Mouse (Mus musculus) neural tube, embryonic 12.5 days (tissue): Measurements from ENCODE around the gene Tgfbr3l. TPM values are rescaled to one million over a fixed set of nuclear protein-coding genes. Genes with fewer than 3 reads are reported as not detected.

Experiments
- ATAC-seq: fragments of 200-750 bp; cut with Nextera tagmentation; 2 replicates; pipeline ENCODE4 v1.8.0; 2017; ENCODE audit warnings: low read depth, mild to moderate bottlenecking, moderate TSS enrichment, moderate library complexity; ENCODE audit not compliant: low FRiP score
- H3K27ac ChIP-seq: fragments of 300-500 bp; sonication (generic); 2 replicates; pipeline ENCODE4 v1.5.1; 2016
- H3K27me3 ChIP-seq: fragments of 300-500 bp; sonication (generic); replicated peaks from 2 replicates; pipeline ENCODE4 v1.6.1; 2016; ENCODE audit warnings: mild to moderate bottlenecking
- H3K36me3 ChIP-seq: fragments of 300-500 bp; sonication (generic); 2 replicates; pipeline ENCODE4 v1.6.1; 2016; ENCODE audit warnings: mild to moderate bottlenecking
- H3K4me1 ChIP-seq: fragments of 300-500 bp; sonication (generic); 2 replicates; pipeline ENCODE4 v1.6.1; 2016
- H3K4me2 ChIP-seq: fragments of 300-500 bp; sonication (generic); replicated peaks from 2 replicates; pipeline ENCODE4 v1.6.1; 2016; ENCODE audit warnings: mild to moderate bottlenecking
- H3K4me3 ChIP-seq: fragments of 300-500 bp; sonication (generic); 2 replicates; pipeline ENCODE4 v1.5.1; 2016
- H3K9ac ChIP-seq: fragments of 300-500 bp; sonication (generic); 2 replicates; pipeline ENCODE4 v1.6.1; 2016; ENCODE audit warnings: mild to moderate bottlenecking
- H3K9me3 ChIP-seq: fragments of 300-500 bp; sonication (generic); 2 replicates; pipeline ENCODE4 v1.6.1; 2016; ENCODE audit warnings: mild to moderate bottlenecking
- WGBS: fragments of 180-500 bp; shearing (Covaris S2); methylation state at CpG from one replicate; pipeline ENCODE4 v1.1.7; 2016; 5-methylcytosine and 5-hydroxymethylcytosine counted together
- polyA plus RNA-seq: library from polyadenylated mRNA; unstranded; fragments of >200 nt; fragmentation: Nextera tagmentation; extraction: Ambion mirVana; gene quantifications from 2 replicates; pipeline ENCODE4 v1.2.1, GENCODE M21; 2016

The Tgfbr3l gene
- polyA plus RNA-seq, 1 experiment from 2014 or later: 8.1 TPM

DNA sequence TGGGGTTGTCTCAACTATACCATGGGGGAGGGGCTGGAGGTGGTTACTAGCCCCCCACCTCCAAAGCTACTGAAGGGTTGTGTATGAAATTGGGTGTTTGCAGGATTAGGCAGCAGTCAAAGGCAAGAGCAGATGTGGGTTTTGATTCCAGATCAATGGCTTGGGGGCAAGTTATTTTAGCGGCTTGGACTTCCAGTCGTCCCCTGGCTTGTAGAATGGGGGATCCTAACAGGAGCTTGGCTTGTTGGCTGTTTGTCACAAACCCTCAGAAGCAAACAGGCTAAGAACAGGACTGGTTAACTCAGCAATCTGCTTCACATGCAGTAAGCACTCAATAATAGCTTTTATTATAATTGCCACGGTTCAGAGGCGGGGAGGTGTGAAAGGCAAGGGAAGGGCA, 9.3 kb downstream of the Tgfbr3l start:
- peak overlapping the region; percentile 78 for H3K4me2 ChIP-seq
- H3K4me3 ChIP-seq: peak overlapping the region; percentile 86
- 73% methylated on average over 4 of the region's 4 CpGs for WGBS
- peaks cover 51% of the 10 kb centered on the region for H3K36me3 ChIP-seq
- H3K9ac ChIP-seq: peak overlapping the region; percentile 92
- no peak overlapping the region; the same call in 1 of the 2 replicates for H3K27ac ChIP-seq
- no peaks in the 10 kb centered on the region for H3K9me3 ChIP-seq
- peaks cover 40% of the 10 kb centered on the region for H3K4me1 ChIP-seq
- no peaks in the 10 kb centered on the region for H3K27me3 ChIP-seq
- no peak for ATAC-seq

DNA sequence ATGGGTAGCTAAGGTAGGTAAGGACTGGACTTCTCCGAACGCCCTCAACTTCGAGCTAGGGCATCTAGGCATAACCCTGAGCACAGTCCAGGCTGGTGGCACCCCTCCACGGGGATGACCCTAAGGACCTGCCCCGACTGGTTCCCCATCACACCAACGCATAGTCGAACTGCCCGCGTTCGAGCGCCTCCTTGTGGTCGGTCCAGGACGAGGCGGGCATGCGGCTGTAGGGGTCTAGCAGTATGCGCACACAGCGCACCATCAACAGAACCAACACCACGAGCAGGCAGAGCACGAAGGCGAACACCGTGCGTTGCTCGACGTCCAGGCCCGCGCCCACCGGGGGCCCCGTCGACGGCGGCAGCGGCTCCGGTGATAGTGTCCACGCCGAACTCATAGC, 10.2 kb downstream of the Tgfbr3l start:
- H3K9ac ChIP-seq: peak overlapping the region; percentile 92
- 2% methylated on average over 35 of the region's 35 CpGs for WGBS
- peak overlapping the region; percentile 78 for H3K4me2 ChIP-seq
- peaks cover 59% of the 10 kb centered on the region for H3K36me3 ChIP-seq
- peaks cover 40% of the 10 kb centered on the region for H3K4me1 ChIP-seq
- no peaks in the 10 kb centered on the region for H3K27me3 ChIP-seq
- H3K27ac ChIP-seq: peak overlapping the region; percentile 89
- peak; percentile 77 for ATAC-seq
- peak overlapping the region; percentile 86 for H3K4me3 ChIP-seq
- no peaks in the 10 kb centered on the region for H3K9me3 ChIP-seq

DNA sequence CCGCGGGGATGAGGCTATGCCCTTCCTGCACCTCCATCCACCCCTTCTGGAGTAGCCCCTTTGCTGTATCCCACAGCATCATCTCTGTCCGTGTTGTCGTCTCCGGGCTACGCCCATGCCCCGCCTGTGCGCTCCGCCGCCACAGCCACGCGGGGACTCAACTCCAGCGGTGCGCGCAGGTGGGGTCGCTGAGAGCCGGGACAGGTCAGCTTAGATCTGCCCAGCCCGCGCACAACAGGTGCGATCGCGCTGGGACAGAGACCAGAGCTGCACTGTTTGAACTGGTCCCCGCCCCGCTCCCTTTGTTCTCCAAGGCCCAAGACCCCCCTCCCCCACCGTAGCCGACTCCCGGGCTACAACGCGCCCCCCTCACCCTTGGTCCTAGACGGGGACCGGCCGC, 10.7 kb downstream of the Tgfbr3l start:
- H3K4me1 ChIP-seq: peaks cover 38% of the 10 kb centered on the region
- peak overlapping the region; percentile 92 for H3K9ac ChIP-seq
- WGBS: under 1% methylated on average over 32 of the region's 32 CpGs
- peak overlapping the region; percentile 89 for H3K27ac ChIP-seq
- H3K4me3 ChIP-seq: peak overlapping the region; percentile 86
- peaks cover 63% of the 10 kb centered on the region for H3K36me3 ChIP-seq
- H3K27me3 ChIP-seq: no peaks in the 10 kb centered on the region
- H3K9me3 ChIP-seq: no peaks in the 10 kb centered on the region
- ATAC-seq: peak; percentile 76
- H3K4me2 ChIP-seq: peak overlapping the region; percentile 78

DNA sequence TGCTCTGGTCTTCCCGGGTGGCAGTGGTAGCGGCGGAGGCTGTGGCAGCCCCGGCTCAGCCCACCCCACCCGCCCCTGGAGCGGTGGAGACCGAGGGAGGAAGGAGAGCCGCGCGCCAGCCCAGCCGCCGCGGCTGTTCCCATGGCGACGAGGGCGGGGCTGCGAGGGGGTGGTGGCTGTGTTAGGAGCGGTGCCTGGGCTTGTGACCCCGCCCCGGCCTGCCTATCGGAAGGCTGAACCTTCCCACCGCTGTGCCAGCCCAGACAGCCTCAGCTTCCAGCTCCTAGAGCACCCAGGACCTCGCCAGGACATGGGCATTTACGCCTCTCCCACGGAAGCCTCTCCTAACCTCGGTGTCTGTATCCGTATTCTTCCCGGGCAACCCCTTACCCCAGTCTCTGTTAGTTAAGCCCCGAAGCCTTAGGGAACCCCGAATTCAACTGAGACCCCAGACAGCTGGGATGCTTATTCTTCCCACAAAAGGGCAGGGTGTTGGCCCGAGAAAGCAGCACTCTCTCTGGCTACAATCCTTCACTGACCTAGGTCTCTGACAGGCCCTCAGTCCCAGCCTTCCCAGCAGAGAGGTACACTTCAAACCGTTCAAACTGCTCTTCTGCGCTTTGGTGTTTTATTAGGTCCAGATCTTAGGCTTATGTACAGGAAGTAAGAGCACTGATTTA, 11.3 kb downstream of the Tgfbr3l start, which contains the start of gene Ctxn1:
Gene Ctxn1, minus strand, starts transcription at position 150 of the 680 bp plus-strand sequence.
- H3K9ac ChIP-seq: peak within 1 kb of the TSS; percentile 92
- no peaks in the 10 kb centered on the region for H3K27me3 ChIP-seq
- no peaks in the 10 kb centered on the region for H3K9me3 ChIP-seq
- peak; percentile 90 for ATAC-seq
- peak within 1 kb of the TSS; percentile 78 for H3K4me2 ChIP-seq
- H3K27ac ChIP-seq: peak within 1 kb of the TSS; percentile 89
- peaks cover 32% of the 10 kb centered on the region for H3K4me1 ChIP-seq
- peaks cover 69% of the 10 kb centered on the region for H3K36me3 ChIP-seq
- 6% methylated on average over 33 of the region's 33 CpGs for WGBS
- H3K4me3 ChIP-seq: peak within 1 kb of the TSS; percentile 86

DNA sequence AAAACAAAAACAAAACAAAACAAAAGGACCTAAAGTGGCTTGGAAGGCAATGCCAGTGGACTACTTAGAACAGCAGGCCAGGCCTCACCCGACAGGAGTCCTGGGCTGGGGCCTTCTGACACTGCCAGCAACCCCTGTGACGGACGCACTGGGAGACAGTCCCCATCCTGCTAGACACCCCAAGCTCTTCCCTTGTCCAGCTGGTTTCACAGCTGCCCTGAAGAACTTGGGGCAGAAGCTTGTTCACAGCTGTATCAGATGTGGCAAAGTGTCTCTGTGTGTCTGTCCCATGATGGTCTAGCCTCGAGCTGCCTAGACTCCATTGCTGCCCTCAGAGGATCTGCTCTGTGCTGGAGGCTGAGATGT, 11.8 kb downstream of the Tgfbr3l start:
- Histone ChIP-seq H3K4me3 (no peak overlapping the region), H3K27ac (no peak overlapping the region), H3K9me3 (no peaks in the 10 kb centered on the region), H3K4me1 (peaks cover 31% of the 10 kb centered on the region), H3K36me3 (peaks cover 72% of the 10 kb centered on the region), H3K9ac (no peak overlapping the region), H3K27me3 (no peaks in the 10 kb centered on the region), H3K4me2 (no peak overlapping the region)
- 89% methylated on average over 4 of the region's 4 CpGs for WGBS
- ATAC-seq: no peak

DNA sequence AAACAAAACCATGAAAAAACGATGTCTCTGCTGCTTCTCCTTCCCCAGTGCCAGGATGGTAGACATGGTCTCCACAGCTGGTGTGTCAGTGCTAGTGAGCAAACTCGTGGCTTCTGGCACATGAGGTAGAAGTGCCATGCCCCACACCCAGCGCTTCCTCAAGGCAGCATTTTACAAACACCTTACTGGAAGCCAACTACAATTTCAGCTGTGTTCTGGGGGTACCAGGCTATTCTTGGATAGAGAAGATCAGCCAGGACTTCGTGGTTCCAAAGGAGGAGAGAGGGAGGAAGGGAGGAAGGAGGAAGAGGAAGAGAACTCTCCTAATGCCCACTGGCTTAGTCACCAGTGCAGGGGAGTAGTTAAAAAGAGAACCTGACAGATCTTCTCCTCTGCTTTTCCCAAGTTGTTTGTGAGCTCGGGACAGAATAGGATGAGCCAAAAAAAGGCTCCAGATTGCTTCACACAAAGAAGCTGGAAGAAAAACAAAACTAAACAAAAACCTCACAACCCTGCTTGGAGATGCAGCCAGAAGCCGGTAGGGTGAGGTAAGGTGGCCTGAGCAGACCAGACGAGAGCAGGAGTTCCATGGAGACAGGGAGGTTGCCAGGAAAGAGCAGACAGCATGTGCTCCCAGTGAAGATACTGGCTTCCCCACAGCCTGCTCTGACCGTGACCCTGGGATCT, 15.2 kb downstream of the Tgfbr3l start:
- Histone ChIP-seq H3K27ac (no peak overlapping the region), H3K36me3 (peaks cover 83% of the 10 kb centered on the region), H3K27me3 (no peaks in the 10 kb centered on the region), H3K4me3 (no peak overlapping the region), H3K4me1 (peaks cover 9% of the 10 kb centered on the region), H3K9ac (no peak overlapping the region), H3K4me2 (no peak overlapping the region), H3K9me3 (no peaks in the 10 kb centered on the region)
- WGBS: 88% methylated on average over 8 of the region's 8 CpGs
- no peak for ATAC-seq

DNA sequence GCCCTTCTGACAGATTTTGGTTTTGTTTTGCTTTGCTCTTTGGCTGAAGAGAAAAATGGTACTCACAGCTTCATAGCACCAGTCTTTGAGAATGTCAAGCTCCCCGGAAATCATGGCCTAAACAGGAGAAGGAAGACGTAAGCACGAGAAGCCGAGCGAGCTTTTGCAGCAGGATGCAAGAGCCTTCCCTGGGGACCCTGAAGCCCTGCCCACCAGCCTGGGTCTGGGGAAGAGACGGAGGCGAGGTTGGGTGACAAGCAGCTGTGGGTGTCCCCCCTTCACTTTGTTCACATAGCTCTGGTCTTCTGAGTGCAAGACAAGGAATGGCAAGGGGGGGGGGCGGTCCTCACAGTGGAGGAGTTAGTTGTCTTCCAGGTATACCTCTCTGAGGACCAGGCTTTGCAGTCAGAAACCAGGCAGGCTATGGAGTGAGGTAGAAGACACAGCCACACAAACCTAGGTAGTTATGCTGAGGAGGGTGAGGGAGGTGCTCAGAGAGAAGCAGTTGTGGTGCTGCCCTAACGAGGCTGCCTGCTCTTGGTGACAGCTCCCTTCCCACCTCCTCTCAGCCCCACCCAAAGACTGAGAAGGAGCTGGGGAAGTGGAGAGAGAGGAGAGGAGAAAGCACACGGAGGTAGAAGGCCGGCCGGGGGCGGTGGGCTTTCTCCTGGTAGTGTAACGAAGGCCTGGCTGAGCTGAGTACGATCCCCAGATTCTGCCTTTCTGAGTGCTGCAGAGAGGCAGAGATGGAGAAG, 17.3 kb downstream of the Tgfbr3l start:
- ATAC-seq: no peak
- Histone ChIP-seq H3K36me3 (peaks cover 96% of the 10 kb centered on the region), H3K27me3 (no peaks in the 10 kb centered on the region), H3K4me3 (no peak overlapping the region), H3K4me2 (no peak overlapping the region), H3K9me3 (no peaks in the 10 kb centered on the region), H3K4me1 (no peaks in the 10 kb centered on the region), H3K9ac (no peak overlapping the region), H3K27ac (no peak overlapping the region)
- 95% methylated on average over 15 of the region's 15 CpGs for WGBS

DNA sequence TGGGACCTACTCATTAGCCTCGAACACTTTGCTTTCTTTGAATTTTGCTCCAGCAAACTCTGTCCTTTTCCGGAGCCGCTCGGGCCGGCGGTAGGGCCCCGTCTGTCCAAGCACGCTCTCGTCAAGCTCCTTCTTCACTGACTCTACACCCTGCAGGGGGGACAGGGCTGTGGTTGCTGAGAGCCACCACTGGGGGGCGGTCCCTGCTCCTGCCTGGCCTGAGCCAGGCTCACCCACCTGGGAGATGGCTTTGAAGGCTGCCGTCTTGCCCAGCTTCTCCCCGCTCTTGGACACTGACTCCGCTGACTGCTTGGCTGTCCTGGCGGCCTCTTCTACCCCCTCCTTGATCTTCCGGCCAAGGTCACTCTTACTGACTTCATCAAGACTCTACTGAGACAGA, 19.6 kb downstream of the Tgfbr3l start:
- no peak overlapping the region for H3K27ac ChIP-seq
- H3K27me3 ChIP-seq: no peaks in the 10 kb centered on the region
- no peak overlapping the region for H3K9ac ChIP-seq
- no peaks in the 10 kb centered on the region for H3K9me3 ChIP-seq
- no peak overlapping the region for H3K4me3 ChIP-seq
- peak; percentile 64; the same call in 1 of the 2 replicates for ATAC-seq
- peaks cover 90% of the 10 kb centered on the region for H3K36me3 ChIP-seq
- no peak overlapping the region for H3K4me2 ChIP-seq
- WGBS: 79% methylated on average over 15 of the region's 15 CpGs
- H3K4me1 ChIP-seq: no peaks in the 10 kb centered on the region

DNA sequence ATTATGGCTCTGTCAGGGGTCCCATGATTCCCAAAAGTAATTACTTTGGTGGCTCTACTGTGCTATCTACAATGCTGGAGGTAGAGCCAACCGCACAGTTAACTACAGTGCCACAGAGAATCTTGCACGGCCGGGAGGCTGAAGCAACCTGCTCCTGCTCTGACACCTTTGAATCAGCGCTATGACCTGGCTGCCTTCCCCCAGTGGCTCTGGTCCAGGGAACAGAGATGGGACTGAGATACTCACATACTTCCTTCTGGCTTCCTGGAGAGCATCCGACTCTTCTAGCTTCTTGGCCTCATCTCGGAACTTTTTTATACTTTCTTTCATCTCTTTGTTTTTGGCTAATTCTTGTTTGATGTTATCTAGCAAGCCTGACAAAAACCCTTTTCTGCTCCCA, 21.6 kb downstream of the Tgfbr3l start:
- 93% methylated on average over 6 of the region's 6 CpGs for WGBS
- Histone ChIP-seq H3K27me3 (no peaks in the 10 kb centered on the region), H3K4me3 (no peak overlapping the region), H3K4me1 (peaks cover under 1% of the 10 kb centered on the region; the same call in 1 of the 2 replicates), H3K9me3 (no peaks in the 10 kb centered on the region), H3K36me3 (peaks cover 85% of the 10 kb centered on the region), H3K4me2 (no peak overlapping the region), H3K9ac (no peak overlapping the region), H3K27ac (no peak overlapping the region)
- ATAC-seq: no peak

DNA sequence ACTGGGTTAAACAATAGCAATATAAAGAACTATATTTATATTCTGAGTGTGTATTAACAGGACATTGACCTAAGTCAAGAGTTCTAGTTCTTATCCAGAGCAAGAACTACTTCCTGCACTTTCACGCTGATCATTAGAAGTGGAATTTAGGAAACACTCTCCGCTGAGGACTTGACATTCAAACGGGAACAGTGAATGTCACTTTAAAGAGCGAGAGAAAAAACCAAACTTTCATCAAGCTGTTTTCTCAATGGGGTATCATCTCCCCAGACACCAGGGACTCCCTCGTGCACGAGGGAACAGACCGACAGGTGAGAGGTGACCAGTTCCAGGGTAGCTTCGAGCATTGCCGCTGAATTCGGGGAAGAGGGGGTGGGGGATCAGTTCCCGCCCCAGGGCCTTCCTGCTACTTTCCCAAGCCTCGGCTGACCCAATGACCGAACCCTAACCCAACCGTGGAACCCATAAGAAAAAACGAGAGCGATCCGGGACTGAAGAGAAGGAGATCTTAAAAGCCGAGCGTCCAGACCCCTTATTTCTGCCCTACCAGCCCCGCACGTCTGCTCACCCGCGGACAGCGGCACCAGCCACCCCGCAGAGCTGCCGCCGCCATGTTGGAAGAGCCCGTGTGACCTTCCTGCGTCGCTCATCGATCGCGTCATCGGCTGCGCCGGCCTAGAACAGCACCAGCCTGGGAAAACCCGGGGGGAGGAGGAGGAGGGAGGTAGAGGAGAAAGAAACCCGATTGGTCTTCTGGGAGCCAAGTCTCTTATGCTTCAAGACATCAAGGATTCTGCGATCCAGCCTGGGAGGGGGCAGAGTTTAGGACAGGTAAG, 27.5 kb downstream of the Tgfbr3l start, which contains the start of gene Timm44:
Gene Timm44, minus strand, starts transcription at position 639 of the 836 bp plus-strand sequence.
- WGBS: 1% methylated on average over 39 of the region's 39 CpGs
- no peaks in the 10 kb centered on the region for H3K9me3 ChIP-seq
- H3K27ac ChIP-seq: no peak within 1 kb of the TSS
- peak; percentile 98 for ATAC-seq
- peaks cover 27% of the 10 kb centered on the region for H3K36me3 ChIP-seq
- peaks cover 7% of the 10 kb centered on the region for H3K4me1 ChIP-seq
- peak within 1 kb of the TSS; percentile 73 for H3K4me3 ChIP-seq
- H3K4me2 ChIP-seq: peak within 1 kb of the TSS; percentile 85
- peak within 1 kb of the TSS; percentile 66 for H3K9ac ChIP-seq
- no peaks in the 10 kb centered on the region for H3K27me3 ChIP-seq

DNA sequence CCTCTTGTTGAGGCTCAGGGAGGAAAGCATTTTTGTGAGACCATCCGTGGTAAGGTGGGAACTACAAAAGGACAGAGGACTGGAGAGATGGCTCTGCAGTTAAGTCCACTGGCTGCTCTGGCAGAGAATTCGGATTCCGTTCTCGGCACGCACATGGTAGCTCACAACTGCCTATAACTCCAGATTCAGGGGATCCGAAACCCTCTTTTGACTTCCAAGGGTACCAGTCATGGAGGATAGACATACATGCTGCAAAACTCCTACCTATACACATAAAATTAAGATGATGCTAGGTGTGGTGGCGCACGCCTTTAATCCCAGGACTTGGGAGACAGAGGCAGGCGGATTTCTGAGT, 28.1 kb downstream of the Tgfbr3l start:
- 31% methylated on average over 9 of the region's 9 CpGs for WGBS
- ATAC-seq: no peak
- Histone ChIP-seq H3K9ac (peak overlapping the region; percentile 58), H3K4me2 (peak overlapping the region; percentile 85), H3K4me3 (peak overlapping the region; percentile 73), H3K9me3 (no peaks in the 10 kb centered on the region), H3K36me3 (peaks cover 24% of the 10 kb centered on the region; the same call in 1 of the 2 replicates), H3K27me3 (no peaks in the 10 kb centered on the region), H3K4me1 (peaks cover 7% of the 10 kb centered on the region), H3K27ac (no peak overlapping the region)
